Mouse (Mus musculus) fibroblast of lung, adult 2 months (primary cell): ENCODE data around the gene Elovl3.
"Not testable (repeated sequence)": the region's sequence is repeated elsewhere in the genome, so short reads cannot be mapped to it uniquely, and the experiment has no call there.

Source experiments
- DNase-seq: peaks from one replicate; pipeline ENCODE4 v3.0.0-alpha.2; 2011; ENCODE audit warnings: low read depth

Elovl3 gene

DNA sequence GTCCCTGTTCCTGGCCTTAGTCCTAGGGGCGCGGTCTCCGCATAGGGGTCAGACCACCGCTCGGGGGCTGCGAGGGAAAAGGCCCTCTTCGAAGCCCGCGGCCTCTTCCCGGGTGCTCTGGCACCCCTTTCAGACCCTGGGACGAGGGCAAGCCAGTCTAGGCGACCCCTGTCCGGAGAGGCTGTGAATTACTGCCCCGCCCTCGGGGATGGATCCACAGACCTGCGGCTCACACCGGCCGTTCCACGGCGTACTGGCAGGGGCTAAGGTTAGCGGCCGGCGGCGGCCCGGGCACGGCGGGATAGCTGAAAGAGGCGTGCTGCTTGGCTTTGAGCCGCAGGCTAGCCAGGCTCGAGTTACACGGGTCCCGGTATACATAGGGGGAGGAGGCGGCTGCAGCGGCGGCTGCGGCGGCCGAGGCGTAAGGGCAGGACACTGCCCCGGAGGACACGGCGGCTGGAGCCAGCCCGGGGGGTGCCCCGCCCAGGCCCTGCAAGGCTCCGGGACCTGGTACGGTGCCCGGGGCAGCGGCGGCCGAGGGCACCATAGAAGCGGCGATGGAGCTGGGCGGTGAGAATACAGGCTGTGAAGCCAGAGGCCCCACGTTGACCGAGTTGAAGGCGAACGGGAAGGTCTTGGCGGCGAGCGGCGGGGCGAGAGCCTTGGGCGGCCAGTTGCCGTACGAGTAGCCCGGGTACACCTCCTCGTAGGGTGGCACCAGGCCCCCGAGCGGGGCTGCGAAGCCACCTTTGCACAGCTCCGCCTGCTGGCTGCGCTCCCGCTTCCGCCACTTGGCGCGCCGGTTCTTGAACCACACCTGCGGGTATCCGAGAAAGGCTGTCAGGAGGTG lies 4.3 kb downstream of the Elovl3 start:
- DNase-seq = no peak

DNA sequence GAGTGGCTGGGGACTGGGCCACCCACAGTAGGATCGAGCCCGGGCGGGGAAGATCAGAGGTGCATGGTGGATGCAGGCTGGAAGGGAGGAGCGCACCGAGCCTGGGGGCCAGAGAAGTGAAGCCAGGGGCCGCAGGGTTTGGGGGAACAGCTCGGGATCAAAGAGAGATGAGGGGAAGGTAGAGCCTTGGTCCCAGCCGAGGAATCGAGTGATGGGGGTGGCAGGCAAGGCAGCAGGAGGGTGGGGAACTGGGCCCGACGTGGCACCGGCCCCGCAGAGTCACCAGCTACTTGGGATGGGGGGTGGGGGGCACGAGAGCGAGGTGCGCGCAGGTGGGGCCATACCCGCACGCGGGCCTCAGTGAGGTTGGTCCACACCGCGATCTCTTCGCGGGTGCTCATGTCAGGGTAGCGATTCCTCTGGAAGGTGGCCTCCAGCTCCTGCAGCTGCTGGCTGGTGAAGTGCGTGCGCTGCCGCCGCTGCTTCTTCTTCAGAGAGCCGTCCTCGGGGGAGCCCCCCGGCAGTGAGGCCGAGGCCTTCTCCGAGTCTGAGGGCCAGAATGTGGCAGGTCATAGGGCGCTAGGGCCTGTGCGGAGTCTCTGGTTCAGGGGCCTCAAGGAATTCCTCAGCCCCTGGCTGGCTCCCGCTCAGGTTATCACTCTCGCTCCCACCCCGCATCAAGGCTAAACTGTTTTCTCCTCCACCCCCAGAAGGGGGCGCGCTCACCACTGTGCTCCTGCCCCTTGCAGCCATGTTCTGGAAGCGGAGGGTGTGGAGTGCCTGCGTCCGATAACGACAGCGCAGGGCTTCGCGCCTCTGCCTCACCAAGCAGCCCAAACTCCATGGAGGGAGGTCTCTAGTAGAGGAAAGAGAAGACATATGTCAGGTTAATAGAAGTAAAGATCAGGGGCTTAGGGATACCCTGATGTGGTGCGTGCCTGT lies 5.2 kb downstream of the Elovl3 start:
- no peak for DNase-seq

DNA sequence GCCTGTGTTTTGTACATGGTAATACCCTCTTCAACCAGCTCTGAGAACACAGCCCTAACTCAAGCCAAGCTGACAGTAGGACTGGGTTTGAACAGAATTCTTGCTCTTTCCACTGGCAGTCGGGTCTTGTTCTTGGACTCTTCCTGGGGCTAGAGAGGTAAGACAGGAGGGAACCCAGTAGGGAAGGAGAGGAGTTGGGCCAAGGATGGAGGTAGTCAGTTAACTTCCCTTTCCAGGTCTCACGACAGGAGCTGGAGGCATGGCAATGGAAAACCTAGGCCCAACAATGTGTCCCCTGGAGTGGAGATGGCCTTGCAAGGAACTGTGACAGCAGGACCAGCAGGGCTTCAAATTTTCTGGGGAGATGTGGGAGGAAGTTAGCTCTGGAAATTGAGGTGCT lies 8.6 kb downstream of the Elovl3 start:
- no peak for DNase-seq

DNA sequence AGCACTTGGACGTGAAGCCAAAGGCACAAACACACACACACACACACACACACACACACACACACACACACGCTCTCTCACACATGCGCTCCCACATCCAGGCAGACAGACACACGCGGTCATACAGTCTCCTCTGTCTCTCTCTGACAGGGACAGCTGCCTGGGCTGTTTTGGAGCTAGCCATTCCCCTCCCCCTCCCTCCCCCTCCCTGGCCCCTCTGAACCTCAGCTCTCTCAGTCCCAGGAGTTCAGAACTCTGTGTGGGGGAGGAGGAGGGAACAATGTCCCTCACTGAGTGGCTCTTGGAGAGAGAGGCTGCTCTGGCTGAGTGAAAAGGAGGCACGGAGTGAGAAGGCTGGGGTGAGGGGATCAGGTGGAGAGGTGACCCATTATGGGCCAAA lies 9.4 kb downstream of the Elovl3 start:
- DNase-seq = no peak

DNA sequence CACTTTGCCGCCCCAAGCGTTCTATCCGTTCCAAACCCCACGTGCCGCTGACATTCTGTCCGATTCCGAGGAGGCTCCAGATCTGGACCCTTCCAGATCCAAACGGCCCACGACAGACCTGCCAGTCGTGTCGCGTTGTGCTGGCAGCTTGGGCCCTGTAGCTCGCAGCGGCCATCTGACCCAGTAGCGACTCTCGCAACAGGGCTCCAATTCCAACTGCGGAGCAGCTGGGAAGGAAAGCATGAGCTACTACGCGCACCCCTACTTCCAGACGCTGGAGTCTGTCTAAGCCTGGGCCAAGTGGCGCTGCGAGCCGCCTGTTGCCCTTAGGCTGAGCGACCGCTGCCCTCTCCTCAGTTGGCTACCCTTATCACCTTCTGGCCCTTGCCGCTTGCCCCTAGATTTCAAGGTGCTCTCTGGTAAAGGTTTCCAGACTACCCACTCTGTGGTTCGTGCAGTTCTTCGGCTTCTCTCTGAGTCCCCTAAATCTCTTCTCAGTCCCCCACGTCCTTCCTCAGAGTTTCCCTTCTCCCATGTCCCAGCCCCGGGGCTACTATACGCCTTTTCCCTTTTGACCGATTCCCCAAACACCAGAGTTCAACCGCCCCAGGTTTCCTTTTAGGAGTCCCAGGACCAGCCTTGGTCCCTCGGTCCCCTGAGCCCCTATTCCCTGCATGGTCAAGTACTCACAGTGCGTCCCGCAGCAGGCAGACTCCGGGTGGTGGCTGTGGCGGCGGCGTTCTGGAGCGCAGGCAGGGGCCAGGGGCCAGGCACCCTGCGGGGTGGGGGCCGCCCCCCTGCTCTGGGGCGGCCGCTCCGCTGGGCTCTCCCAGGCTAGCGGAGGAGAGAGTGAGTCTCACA lies 16.0 kb downstream of the Elovl3 start, which contains the start of gene Pitx3:
Gene Pitx3, minus strand, starts transcription at position 816 of the 861 bp plus-strand sequence.
- no peak for DNase-seq

DNA sequence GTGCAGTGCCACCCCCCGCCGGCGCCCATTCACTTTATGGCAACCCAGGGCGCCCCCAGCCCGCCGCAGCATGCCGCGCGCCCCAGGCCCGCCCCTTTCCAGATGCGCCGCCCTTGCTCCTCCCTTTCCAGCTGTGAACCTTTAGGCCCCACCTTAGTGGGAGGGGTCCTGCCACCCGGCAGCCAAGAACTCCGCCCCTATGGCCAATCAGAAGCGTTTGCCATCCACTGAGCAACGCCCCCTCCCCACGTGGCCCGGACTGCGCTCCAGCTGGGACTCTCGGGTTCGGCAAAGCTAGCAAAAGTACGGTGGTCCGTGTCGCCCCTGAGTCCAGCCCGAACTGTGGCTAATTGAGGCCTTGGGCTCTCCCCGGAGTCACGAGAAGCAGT lies 16.7 kb downstream of the Elovl3 start:
- DNase-seq = no peak

DNA sequence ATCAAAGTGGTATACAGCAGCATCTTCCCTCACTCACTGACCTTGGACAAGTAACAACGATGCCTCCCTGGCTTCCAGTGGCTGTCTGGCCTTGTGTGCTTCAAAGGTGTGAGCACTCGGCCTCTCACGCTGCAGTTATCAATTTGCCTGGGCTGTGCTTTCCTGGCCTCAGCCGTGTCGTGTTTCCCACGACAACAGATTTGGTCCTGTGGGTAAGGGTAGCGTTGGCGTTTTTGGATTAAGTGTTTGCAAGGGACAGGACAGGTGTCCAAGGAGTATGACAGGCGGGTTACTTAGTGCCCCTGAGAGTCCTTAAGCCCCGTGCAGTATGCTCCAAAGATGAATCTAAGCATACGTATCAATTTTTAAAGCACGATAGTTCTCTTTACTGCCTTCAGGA lies 17.4 kb downstream of the Elovl3 start:
- DNase-seq = no peak

DNA sequence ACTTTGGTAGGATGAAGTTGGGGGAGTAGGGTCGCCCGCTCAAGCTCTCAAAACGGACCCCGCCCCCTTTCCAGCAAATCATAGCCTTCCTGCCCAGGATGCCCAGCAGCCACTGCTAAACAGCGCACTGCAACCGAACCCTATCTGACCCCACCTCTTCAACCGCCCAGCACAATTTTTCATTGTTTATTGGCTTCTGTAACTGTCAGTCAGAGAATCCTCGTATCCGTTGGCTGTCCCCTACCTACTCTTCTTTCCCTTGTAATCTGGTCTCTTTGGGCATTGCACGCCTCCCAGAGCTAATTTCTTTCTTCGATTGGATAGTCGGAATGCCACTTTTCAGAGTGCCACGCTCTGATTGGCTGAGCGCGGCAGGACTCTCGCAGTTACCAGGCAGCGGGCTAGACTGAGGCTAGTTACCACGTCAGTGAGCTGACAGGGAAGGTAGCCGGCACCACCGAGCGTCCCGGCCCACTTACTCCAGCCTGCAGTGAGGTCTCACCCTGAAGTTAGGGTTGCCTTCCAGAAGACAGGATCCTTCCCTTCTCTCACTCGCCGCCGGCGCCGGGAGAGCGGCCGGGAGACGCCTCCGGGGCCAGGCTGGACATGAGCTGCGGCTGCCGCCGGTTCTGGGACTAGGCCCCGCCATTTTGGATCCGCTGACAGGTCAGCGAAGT lies 20.6 kb downstream of the Elovl3 start, which contains the start of gene Gbf1:
Gene Gbf1, plus strand, starts transcription at position 383 of the 677 bp plus-strand sequence.
- peak; percentile 99 for DNase-seq

DNA sequence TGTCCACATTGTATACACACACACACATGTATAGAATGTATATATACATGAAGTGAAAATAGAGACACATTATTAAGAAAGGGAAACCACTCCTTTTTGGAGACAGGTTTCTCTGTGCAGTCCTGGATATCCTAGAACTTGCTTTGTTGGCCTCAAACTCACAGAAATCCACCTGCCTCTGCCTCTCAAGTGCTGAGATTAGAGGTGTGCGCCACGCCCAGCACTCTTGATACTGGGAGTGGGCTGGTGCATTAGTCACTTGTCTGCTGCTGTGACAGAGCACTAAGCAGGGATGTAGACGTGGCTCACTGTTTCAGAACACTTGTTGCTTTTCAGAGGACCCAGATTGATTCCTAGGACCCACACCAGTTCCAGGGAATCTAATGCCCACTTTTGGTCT lies 34.3 kb downstream of the Elovl3 start:
- DNase-seq = no peak

DNA sequence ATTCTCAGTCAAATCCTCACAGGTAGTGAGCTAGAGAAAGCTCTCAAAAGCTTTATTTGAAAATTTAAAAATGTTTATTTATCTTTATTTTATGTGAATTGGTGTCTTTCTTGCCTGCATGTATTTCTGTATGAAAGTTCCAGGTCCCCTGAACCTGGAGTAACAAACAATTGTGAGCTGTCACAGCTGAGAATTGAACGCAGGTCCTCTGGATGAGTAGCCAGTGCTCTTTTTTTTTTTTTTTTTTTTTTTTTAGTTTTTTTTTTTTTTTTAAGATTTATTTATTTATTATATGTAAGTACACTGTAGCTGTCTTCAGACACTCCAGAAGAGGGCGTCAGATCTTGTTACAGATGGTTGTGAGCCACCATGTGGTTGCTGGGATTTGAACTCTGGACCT lies 35.5 kb downstream of the Elovl3 start:
- not testable (repeated sequence) for DNase-seq

DNA sequence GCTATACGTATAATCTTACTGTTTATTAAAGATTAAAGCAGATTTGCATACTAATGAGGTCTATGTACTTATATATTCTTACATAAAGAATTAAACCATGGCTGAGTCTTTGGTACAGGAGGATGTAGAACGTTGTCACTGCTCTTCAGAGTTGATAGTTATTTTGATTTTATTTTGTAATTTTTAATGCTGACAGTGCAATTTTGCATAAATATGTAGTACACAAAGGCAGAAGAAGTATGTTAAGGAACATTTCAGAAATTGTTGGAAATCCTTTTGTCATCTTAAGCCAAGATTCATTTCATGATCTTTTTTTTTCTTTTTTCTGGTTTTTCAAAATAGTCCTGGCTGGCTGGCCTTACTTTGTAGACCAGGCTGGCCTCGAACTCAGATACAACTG lies 37.7 kb downstream of the Elovl3 start:
- no peak for DNase-seq

DNA sequence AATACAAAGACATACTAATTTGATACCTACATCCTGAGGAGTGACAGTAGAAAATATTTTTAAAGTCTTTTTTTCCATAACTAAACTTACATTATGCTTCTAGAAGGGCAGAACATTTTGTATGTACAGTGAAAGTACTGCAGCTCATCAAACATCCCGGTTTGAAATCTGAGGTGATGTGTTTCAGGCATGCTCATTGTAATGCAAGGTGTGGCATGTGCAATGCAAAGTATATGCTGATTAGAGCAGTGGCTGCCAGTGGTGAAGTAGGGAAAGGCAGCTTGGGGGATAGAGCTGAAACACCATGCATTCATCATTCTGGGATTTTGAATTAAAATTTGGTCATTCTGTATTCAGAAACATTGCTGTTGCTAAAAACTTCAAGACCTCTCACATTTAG lies 38.2 kb downstream of the Elovl3 start:
- DNase-seq = no peak

DNA sequence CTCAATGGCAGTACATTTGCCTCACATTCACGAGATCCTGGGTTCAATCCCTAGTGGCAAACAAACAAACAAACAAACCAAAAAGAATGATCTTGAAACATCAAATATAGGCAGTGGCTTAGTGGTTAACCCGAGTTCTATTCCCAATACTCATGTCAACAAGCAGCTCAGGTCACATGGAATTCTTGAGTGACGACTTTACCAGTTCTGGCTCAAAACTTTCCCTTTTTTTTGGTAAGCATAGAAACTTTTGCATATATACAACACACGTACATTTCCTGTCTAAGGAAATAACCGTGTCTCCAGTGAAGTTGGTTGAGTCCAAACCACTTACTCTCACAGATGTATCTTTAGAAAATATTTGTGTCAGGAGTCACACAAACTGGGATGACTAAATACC lies 40.8 kb downstream of the Elovl3 start:
- DNase-seq = peak; percentile 4

DNA sequence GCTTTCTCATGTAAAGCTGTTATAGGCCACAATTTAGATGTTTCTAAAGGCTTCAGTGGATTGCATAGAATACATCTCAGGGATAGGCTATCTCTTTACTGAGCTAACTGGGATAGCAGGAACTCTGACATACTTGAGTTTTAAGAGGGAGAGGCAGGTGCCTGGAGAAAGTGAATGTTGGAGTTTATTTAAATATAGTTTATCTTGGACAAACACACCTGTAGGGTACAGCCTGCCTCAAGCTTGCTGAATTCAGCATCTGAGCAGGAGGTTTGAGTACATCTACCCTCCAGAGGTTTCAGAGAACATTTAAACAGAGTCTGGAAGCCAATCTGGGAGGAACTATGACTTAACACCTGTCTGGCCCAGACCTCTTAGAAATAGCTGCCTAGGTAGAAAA lies 43.5 kb downstream of the Elovl3 start:
- DNase-seq = no peak

DNA sequence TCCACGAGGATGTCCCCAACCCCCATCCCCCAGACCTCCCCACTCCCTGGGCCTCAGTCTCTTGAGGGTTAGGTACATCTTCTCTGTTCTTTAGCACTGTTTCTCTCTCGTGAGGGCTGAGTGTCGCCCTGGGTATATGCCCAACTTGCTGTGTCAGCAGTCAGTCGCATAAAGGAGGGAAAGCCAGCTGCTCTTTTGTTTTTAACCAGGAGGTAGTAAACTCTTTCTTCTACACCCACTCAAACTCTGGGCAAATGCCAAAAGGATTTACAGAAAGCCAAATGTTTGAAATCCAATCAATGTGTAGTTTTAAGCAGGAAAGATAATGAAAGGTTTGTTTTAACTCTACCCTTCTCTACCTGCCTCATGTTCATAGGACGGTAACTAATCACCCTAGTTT lies 45.3 kb downstream of the Elovl3 start:
- DNase-seq = no peak

DNA sequence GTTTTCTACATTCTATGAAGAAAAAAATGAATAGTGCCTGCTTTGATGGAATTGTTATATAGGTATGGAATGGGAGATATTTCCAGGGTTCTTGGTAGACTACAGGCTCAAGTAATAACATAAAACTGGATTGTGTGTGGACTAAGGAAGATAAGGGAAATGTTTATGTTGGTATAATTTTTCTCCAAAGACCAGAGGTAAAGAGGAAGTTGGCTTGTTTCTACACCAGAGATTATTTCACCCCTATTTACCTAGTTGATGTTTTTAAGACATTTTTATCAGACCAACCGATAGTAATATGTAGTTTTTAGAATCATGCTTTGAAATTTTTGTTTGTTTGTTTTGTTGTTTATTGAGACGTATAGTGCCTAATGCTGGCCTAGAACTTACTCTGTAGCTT lies 48.6 kb downstream of the Elovl3 start:
- no peak for DNase-seq

DNA sequence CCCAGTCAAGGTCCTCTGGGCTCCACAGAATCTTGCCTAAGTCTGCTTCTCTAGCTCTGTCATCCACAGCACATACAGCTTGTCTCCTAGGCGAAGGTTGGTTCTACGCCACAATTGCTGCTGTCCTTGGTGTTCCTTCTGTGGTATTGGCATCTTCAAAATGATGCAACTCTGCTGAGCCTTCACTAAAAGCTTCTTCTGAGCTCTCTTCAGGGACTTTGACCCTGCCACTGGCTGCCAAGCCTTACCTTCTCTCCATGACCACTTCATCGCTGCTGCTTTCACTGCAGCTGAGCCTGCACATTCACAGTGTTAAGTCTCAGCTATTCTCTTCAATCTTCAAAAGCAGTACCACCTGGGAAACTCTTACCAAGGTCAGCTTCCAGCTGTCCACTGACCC lies 50.5 kb downstream of the Elovl3 start:
- DNase-seq = no peak
